Mouse (Mus musculus): ENCODE data around the gene Actr6. TPM values are rescaled to one million over a fixed set of nuclear protein-coding genes. Genes with fewer than 3 reads are reported as not detected.

Gene Actr6
- 10 to 100 TPM; 22.1 to 25.3 TPM for total RNA-seq (2021)

DNA sequence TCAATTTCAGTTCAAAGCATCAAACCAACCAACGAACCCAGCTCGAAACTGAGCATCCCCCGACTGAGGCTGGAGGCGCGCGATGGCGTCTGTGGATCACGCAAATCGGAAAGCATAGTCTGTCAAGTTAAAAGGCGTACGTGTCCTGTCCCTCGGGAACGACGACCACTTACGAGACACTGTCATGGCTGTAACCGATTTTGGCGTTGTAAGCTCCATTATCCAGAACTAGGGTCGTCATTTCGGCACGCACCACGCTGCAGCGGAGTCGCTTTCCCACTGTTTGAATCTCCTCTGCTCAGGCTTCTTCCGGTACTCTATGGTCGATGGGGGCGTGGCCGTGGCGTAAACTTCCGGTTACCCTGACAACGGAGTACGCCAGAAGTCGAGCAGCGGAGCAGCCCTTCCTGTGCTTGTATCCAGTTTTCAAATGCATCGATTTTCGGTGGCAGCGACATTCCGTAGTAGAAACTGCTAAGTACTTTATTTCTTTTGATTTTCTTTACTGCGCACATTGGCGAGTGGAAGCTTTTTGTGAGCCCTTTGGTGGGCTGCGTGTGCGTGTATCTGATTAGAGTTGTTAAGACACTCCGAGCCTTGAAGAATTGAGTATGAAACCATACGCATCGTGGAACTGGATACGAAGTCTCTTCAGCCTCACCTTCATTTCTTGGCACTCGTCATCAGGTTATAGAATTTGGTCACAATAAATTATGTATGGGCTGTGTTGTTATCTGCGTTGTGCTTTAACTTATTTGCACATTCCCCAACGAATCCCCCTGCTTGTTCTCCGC, at the start of gene Actr6:
Actr6 (minus strand) TSS at position 295 of the 794 bp plus-strand sequence.
- DNase-seq (ENCODE audit: extremely low spot score in 1 of 2, low spot score in 1 of 2) = peak; percentile 83 to 85

- DNase-seq (ENCODE audit: extremely low spot score in 1 of 2, low spot score in 1 of 2) = no peak
These were observed 43.9 kb upstream of the Actr6 start for GRCm38 (mm10) chr10:89776029-89776428.

GRCm38 (mm10) chr10:89771894-89772293, 39.8 kb upstream of the Actr6 start:
- no peak for DNase-seq (ENCODE audit: extremely low spot score in 1 of 2, low spot score in 1 of 2)

DNA sequence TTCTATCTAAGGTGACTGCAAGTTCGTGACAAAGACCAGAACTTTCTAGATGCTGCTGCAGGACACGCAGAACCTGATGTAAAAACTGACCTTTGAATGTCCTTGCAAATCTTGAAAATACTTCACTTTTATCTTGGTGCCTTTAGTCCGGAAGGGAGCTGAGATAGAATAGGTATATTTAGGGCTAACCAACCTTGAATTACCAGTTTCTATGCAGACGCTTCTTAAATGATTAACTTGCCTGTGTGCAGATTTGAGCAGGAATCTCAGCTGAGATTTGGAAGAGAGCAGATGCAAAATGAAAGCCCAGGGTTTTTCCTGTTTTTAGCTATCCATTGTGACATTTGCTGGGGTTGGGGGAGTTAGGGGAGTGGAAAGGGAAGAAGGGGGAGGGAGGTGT, 37.0 kb upstream of the Actr6 start:
- no peak for DNase-seq (ENCODE audit: extremely low spot score in 1 of 2, low spot score in 1 of 2)

GRCm38 (mm10) chr10:89768352-89769020, 36.4 kb upstream of the Actr6 start:
- no peak for DNase-seq (ENCODE audit: extremely low spot score in 1 of 2, low spot score in 1 of 2)

DNA sequence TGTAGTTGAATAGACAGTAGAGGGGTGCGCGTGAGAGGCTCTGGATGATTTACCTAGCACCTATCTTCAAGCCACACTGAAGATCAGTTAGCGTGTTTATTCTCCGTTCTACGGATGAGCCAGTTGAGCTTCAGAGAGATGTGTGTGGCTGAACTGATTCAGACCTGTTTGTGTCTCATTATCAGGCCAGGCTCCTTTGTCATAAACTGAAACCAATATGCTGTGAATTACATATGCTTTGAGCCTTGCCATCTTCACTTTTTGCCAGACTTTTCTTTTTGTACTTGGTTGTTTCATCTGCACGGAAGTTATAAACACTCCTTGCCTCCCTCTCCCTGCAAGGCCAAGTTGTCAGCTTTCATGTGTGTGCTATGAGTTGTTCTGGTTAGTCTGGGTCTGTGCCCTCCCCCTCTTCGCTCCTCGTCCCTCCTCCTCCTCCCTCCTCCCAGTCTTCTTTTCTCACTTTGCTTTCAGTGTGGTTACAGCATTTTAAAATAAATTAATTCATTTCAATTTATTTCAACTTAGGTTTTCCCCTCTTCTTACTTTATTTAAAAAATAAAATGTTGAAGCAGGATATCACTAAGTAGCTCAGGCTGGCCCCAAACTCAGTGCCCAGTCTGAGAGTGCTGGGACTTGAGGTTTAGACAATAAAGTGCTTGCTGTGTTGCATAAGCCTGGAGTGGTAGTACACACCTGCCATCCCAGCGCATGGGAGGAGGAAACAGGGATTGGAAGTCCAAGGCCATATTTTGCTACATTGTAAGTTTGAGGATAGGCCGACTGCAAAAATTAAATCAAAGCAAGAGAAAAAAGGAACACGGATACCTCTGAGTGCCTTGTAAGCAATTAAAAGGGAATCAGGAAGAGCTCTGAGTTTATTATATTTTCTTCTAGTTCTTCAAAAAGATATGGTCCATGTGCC, 34.0 kb upstream of the Actr6 start:
- no peak for DNase-seq (ENCODE audit: extremely low spot score in 1 of 2, low spot score in 1 of 2)

GRCm38 (mm10) chr10:89764457-89765121, 32.5 kb upstream of the Actr6 start:
- DNase-seq (ENCODE audit: extremely low spot score in 1 of 2, low spot score in 1 of 2) = no peak

- DNase-seq (ENCODE audit: extremely low spot score in 1 of 2, low spot score in 1 of 2) = no peak
These were observed 28.7 kb upstream of the Actr6 start for GRCm38 (mm10) chr10:89760772-89761171.

DNA sequence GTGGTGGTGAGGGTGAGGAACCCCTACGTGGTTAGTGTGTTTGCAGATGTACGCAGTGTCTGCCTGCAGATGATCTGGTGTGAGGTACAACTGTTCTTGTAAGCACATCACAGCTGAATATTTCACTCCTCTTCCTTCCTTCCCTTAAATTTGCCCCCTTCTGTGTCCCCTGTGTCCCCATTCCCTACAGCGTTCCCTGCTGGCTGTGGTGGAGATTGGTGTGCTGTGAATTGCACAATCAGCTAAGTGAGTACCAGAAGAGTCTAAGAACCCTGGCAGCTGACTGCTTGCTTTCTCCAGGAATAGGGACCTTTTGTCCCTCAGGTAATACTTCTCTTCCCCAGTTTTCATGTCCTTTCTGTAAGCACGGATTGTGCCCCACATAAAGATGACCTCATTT, 23.1 kb upstream of the Actr6 start:
- no peak for DNase-seq (ENCODE audit: extremely low spot score in 1 of 2, low spot score in 1 of 2)

GRCm38 (mm10) chr10:89751069-89751468, 19.0 kb upstream of the Actr6 start:
- no peak for DNase-seq (ENCODE audit: extremely low spot score in 1 of 2, low spot score in 1 of 2)

DNA sequence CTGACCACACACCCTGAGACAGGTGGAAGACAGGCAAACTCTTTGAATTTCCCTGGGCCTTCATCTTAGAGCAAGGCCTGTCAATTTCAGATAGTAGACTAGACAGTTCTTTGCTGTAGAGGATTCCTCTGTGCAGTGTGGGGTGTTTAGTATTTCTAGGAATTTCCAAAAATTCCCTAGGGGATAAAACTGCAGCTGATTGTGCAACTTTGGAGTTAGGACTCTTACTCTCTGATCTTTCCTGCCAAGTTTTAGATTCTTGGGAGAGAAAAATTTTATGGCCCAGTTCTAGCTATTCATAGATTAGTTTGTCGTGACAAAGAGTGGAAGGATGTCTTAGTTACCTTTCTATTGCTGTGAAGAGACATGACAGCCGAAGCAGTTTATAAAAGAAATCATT, 16.5 kb upstream of the Actr6 start:
- no peak for DNase-seq (ENCODE audit: extremely low spot score in 1 of 2, low spot score in 1 of 2)

- no peak for DNase-seq (ENCODE audit: extremely low spot score in 1 of 2, low spot score in 1 of 2)
These were observed 15.8 kb upstream of the Actr6 start for GRCm38 (mm10) chr10:89747911-89748310.

DNA sequence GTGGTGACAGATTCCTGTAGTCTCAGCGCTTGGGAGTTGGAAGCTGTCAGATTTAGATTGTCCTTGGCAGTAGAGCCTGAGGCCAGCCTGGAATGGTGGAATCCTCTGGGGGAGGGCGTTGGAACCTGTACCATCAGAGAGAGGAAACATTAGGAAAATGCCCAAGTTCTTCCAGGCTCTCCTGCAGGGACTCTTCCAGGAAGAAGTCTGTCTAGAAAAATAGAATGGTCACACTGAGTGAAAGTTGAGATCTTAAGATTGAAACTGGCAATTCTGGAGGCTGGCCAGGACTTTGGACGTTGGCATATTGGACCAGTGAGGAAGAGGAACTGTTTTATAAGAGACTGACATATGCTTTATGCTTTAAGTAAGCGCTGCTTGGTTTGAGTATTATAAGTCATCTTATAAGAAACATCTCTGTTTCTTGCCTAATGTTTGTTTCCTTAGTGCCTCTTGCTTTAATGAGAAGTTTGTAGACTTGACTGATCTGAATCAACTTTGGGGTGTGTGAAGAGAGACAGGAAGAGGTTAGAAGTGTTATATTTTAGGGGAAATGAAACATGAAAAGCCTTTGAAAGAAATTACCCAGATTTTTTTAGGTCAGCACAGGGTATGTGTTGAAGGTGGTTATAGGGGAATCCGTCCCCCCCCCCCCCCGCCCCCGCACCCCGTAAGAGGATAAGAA, 15.3 kb upstream of the Actr6 start:
- DNase-seq (ENCODE audit: extremely low spot score in 1 of 2, low spot score in 1 of 2) = no peak

GRCm38 (mm10) chr10:89746581-89746980, 14.5 kb upstream of the Actr6 start:
- no peak for DNase-seq (ENCODE audit: extremely low spot score in 1 of 2, low spot score in 1 of 2)

GRCm38 (mm10) chr10:89745666-89746020, 13.5 kb upstream of the Actr6 start:
- no peak for DNase-seq (ENCODE audit: extremely low spot score in 1 of 2, low spot score in 1 of 2)

DNA sequence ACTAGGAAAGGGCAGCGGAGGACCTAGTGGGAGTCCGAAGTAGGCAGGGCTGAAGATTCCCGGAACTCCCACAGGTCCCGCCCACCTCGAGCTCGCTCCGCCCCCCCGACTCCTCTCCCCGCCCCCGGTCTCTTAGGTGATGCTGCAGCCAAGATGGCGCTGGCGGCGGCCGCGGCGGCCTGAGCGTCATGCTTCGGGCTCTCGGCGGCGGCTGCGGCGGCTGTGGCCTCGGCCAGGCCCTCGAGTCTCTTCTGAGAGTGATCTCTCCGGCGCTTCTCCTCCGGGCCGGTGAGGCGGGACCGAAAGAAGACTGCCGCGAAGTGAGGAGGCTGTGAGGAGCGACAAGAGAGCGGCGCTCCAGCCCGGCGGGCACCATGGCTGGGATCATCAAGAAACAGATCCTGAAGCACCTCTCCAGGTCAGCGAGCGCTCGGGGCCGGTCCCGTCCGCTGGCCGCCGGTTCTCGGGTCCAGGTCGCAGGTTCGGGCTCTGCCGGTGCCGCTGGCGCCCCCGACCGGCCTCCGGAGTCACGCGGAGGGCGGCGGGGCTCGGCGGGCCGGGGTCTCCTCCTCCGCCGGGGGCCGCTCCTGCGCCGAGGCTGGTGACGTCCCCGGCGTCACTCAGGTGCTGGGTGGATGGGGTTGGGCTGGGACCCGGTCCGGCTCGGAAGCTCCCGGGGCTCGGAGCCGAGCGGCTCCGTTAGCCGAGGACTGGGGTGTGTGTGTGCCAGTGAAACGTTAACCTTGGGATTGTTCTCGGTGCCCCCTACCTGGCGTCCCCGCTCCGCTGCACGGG, 13.0 kb upstream of the Actr6 start, which contains the start of gene Uhrf1bp1l:
Uhrf1bp1l (plus strand) TSS at position 121 of the 795 bp plus-strand sequence.
- DNase-seq (ENCODE audit: extremely low spot score in 1 of 2, low spot score in 1 of 2) = peak; percentile 75 to 80

DNA sequence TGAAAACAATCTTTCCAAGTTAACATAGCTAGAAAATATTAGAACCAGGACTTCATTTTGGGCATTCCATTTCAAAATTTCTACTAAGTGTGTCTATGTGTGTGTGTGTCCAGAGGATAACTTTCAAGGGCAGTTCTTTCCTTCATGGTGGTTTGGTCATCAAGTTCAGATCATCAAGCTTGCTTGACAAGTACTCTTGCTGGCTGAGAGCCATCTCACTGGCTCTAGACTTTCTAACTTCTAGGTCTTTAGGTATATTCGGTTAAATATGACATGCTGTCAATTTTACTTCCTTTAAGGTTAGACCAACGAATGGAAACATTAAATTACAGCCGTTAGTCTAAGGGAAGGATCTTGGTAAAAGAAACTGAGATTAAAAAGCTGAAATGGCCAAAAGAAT, 12.2 kb upstream of the Actr6 start:
- no peak for DNase-seq (ENCODE audit: extremely low spot score in 1 of 2, low spot score in 1 of 2)

DNA sequence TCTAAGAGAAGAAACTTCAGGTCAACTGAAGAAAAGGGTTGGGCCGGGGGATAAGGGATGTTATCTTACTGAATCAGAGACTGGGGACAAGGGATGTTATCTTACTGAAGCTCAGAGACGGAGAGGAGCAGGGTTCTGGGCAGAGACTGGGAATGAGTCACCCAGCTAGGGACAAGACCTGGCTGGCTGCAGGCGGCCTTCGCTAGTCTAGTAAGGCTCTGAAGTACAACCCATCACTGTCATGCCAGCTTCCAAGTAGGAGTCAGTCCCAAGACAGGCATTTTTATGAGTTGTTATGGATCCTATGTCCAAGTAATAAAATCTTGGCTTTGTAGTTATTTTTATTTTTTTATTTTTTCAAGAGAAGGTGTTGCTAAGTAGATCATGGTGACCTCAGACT, 11.2 kb upstream of the Actr6 start:
- no peak for DNase-seq (ENCODE audit: extremely low spot score in 1 of 2, low spot score in 1 of 2)

- DNase-seq (ENCODE audit: extremely low spot score in 1 of 2, low spot score in 1 of 2) = no peak
These were observed 8.9 kb upstream of the Actr6 start for GRCm38 (mm10) chr10:89740995-89741394.

Data from layer of hippocampus, postnatal 25 days (tissue).